Mouse (Mus musculus) embryo, embryonic 11 days (tissue): ENCODE measurements around the gene Lrrc74b.
A peak's percentile ranks its signal among the peaks of the same experiment; 100 is the strongest.

Experiments used
- DNase-seq: peaks from one replicate; pipeline ENCODE4 v3.0.0-alpha.2; 2015

Lrrc74b gene

DNA sequence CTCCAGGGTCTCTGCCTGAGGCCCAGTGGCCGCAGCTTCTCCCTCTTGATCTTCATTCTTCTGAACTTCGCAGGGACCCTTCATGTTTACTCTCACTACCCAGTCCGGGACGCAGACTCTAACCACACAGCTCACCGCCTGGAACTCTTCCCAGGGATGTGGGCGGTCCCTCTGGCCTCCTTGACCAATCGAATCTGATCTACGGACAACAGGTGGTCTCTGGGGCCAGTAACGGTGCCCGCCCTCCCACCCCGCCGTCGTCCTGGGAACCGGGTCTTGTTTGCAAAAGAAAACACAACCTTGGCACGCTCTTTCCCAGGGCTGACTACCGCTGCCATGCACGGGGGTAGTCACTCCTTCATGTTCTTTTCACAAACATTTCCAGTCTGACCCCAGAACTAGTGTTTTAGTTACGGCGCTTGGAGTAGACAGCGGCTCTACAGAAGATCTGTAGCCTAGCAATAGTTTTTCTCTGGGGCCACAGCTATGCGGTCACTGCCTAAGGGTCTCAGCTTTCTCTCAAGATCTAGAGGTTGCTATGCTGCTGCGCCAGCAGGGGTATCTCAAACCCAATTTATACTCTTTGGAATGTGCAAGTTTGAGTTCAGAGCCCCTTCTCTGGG, at the start of gene Lrrc74b:
Gene Lrrc74b, minus strand, starts transcription at position 120 of the 623 bp plus-strand sequence.
- DNase-seq: peak; percentile 85

DNA sequence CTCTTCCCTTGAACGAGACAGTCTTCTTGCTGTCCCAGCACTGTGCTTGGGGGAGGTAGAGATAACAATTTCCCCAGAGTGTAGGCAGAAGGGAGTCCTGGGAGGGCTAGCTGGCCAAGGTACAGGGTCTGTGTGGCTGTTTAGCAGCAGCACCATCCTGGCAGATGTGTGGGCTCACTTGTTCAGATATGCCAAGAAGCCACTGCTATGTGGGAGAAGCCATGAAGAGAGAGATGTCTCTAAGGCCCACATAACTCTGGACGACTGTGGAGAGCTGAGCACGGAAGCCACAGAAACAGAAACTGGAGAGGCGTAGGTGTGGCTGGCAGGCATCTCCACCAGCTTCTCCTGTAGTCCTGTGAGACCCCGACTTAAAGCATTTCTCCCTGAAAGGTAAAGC, 44.6 kb upstream of the Lrrc74b start:
- no peak for DNase-seq

DNA sequence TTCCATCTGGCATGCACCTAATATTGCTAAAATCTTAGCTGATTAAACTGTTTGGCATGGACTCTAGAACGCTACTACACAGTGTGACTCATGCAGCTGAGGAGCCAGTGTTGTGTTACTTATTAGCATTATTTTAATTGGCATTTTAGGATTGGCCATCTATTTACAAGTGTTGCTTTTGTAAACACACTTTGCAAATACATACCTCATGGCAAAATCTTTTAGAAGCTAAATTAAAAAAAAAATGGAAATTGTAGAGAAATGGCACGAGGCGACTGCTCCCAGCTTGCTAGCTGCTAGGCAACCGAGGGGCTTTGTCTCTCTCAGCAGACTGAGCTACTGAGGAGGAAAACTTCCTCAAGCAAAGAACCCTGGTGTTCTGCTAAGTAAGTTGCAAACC, 43.9 kb upstream of the Lrrc74b start:
- DNase-seq: no peak

DNA sequence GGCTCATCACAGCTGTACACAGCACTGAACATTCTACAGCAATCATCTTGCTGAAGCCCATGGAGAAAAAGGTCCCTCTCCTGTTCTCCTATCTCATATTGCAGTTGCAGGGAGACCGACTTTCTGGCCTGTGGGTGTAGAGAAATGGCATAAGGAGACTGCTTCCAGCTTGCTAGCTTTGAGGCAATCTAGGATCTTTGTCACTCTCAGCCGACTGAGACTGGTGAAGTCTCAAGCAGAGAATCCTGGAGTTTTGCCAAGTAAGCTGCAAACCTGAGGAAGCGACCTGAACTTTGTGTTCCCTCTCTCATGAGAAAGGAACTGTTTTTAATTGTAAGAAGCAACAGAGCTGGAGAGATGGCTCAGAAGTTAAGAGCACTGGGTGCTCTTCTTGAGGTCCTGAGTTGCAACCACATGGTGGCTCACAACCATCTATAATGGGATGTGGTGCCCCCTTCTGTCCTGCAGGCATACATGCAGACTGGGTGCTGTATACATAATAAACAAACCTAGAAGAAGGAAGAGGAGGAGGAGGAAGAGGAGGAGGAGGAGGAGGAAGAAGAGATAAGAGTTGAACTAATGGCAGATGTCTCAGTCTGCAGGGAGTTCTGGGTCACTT, 40.0 kb upstream of the Lrrc74b start:
- DNase-seq: peak; percentile 5

DNA sequence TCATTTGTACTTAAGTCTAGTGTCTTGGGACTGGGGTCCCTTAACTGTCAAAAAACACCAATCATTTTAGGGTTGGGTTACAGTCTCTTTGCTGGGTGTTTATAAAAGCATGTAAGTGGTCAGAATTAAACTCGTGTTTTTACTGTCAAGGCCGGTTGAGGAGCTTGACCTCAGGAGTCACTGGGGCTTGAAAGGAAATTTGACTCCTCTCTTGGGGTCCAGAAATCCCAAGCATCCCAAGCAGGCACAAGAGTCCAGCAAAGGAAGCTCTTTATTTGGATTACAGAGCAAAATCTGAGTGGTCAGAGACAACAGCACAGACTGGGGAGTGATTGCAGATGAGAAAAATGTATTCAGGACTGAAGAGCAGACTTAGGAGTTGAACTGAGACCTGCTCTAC, 29.7 kb upstream of the Lrrc74b start:
- peak; percentile 44 for DNase-seq

DNA sequence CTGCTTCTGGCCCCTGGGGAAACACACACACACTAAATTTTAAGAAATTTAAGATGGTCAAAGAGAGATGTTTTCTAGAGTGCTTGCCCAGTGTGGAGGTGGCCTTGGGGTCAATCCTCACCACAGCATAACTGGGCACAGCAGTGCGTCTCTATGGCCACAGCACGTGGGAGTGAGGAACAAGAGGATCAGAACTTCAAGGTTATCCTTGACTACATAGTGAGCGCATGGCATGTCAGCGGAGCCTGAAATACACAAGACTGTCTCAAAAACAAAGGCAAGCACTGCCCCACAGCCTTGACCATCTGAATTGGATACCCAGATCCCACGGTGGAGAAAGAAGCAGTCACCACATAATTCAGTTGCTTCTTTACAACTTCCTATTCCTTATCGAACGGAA, 23.5 kb upstream of the Lrrc74b start:
- DNase-seq: no peak

DNA sequence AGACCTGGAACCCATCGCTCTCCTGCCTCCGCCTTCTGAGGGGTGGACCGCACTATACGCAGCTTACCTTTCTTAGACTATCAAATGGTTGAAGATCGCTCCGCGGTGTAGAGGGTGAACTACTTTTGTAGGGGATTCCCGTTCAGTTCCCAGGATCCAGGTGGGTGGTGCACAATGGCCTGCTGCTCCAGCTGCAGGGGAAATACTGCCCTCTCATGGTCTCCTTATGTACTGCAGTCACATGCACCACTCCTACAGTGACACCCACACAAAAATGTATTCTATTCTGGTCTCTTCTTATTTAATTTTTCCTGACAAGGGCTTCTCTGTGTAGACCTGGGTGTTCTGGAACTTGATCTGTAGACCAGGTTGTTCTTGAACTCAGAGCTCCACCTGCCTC, 22.0 kb upstream of the Lrrc74b start, which contains the start of gene Slc7a4:
Gene Slc7a4, minus strand, starts transcription at position 151 of the 400 bp plus-strand sequence.
- DNase-seq: peak; percentile 63

DNA sequence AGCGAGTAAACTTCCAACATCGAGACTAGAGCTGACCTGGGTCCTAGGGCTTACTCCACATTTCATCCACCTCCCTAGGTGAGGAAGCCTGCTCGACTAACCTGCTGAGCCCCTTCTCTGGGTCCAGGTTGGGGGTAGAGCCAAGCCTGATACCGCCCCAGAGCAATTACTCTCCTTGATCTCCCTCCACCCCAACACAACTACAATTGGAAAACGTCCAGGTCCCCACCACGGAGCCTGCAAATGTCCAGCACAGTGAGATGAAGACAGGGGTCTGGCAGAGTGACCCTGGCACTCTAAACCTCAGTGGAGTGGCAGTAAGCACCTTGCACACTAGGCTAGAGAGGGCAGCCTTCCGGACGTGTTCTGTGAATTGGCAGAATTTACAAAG, 15.8 kb upstream of the Lrrc74b start:
- no peak for DNase-seq

DNA sequence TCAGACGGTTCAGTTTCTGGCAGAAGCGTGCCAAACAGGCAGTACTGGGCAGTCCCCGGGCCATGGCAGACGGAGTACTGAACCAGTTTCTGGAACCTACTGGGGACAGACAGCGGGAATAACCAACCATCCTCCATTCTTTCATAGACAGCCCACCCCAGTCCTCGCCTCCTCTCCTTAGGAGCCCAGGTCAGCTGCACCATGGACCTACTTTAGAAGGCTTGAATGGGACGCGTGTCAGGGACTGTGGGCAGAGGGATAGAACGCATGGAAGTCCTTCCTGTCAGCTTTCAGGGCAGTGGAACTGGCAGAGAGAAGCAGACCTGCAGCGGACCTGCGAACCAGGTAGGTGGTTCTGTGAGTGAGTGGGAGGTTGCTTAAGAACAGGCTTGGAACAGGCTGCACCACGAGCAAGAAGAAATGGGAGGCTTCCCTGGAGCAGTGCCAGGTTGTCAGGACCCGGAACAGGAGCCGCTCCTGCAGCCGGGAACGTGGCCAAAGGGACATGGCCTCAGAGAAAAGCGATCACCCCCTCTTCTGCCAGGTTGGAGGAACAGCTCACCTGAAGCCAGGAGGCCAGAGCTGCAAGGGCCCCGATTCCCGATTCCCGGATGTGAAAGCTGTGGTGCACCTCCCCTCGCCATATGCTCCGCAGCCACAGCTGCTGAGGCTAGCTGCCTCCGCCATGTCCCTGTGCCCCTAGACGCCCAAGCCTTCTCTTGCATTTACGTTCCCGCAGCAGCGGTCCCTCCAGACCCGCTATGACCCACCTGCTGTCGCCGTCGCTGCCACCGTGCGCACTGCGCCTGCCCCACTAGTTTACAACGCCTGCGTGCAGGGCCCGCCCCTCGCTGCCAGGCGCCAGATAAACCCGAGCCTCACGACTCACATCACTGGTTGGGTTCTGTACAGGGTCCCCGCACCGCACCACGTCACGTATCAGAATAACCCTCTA, 15.1 kb upstream of the Lrrc74b start:
- peak; percentile 44 for DNase-seq

DNA sequence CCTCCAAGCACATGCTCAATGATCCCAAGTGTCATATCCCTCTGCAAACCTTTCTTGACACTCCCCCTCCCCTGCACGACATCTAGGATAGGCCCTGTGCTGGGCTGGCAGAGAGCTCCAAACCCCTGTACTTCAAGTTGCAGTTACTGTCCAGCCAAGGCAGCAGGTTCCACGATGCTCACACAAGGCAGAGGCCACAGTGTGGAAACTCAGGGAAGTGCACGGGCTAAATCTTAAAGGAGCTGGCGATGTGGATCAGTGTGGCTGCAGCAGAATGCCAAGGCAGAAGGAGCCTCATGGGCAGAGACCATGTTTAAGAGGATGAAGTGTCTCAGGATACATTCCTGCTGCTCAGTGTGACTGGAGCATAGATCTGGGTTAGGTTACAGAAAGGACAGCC, 5.1 kb upstream of the Lrrc74b start:
- DNase-seq: peak; percentile 20

DNA sequence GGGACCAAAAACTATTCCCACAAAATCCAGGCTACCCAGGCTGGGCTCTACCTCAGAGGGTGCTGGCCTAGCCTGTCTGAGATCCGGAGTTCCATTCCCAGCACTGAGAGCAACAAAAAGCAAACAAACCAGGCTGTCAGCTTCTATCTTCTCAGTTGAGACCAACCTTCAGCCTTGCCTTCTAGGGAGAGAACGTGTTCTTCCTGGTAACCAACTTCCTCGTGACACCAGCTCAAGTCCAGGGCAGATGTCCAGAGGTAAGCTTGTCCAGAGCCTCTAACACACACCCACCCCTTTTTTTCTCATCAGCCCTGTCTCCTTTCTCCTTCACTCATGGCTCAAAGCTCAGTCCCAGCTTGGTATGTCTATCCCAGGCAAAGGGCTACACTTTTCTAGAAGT, 3.7 kb upstream of the Lrrc74b start:
- DNase-seq: no peak

DNA sequence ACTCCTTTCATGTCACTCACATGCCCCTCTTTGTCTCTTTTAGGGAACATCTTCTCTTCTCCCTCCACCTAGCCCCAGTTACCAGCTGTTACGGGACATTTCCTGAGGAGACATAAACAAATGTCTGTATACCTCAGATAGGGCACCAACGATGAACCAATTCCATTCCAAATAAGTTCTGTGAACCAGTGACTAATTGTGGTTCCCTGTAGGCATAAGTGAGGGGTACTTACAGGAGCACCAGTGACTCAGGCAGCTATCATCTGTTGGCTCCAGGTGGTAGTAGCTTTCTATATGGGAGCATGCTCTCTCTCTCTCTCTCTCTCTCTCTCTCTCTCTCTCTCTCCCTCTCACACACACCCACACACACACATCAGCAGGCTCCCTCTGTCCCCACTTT, 3.2 kb upstream of the Lrrc74b start:
- DNase-seq: no peak

DNA sequence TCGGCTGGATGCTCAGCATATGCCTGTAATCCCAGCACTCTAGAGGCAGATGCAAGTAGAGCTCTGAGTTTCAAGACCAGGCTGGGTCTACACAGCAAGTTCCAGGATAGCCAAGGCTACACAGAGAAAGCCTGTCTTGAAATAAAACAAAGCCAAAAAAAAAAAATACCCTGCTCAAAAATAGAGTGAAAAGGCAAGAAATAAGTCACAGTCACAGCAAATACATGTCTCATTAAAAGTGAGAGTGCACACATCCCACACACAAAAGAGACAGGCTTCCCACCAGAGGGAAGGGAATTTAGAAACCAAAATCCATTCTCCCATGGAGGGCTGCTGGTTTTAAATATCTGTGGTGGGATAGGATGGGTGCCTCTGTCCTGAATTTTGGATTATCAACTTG, 2.5 kb upstream of the Lrrc74b start:
- no peak for DNase-seq

DNA sequence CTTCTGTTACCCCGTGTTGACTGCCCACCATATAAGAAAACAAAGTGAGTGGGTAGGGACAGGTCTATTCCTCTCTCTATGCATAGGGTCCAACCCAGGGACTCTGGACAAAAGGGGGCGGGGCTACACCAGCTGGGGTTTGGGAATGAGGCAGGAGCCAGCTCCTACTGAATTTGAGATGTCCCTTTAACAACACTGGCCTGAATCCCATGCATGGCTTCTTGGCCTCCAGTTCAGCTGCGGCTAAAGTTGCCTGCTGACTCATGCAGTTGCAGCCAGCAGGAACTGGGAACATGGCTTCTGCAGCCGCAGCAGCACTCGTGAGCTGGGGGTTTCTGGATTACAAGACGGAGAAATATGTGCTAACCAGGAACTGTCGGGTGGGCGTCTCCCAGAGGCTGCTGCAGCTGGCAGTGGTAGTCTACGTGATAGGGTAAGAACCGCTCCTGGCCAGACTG, 733 bp upstream of the Lrrc74b start, which contains the start of gene P2rx6:
Gene P2rx6, plus strand, starts transcription at position 135 of the 458 bp plus-strand sequence.
- peak; percentile 67 for DNase-seq

DNA sequence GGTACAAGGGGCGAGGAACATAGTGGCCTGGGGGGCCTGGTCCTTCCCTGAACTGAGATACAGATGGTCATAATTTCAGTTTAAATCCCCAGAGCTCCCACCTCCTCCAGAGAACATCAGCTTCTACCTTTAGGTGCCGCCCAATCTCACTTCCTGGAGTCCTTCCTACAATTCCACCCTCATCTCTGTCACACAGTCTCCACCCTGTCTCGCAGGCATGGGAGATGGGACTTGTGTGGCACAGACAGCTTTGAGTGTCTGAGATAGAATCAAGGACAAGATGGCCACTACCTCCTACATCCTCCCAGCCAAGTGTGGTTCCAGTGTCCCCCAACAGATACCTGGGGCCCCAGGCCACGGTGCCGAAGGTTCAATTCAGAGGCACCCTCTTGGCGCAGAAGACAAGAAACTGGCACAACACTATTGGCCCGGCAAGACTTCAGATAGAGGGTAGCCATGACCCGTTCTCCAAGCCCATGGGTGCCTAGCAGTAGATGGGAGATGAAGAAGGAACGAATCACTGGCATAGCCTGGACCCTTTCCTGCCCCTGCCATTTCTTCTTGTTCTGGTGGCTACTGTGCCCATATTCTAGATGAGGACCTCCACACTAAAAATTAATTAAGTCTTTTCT, 1.5 kb downstream of the Lrrc74b start:
- DNase-seq: no peak

DNA sequence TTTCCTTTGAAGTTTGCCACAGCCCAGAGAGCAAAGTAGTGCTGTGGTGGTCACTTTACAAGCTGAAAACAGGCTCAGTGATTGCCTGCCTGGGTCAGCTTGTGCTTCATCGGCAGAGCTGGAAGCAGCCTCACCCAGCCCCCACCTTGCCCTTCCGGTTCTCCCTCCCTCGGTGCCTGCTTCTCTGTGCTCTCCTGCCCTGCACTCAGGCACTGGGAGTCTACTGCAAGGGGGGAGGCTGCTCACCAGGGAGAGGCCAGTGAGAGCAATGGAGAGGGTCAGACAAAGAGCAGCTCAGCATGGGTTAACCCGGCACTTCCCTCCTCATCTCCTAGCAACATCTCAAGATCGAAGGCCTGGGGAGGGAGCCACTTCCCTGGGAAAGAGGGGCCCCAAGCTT, 2.2 kb downstream of the Lrrc74b start:
- DNase-seq: peak; percentile 46

DNA sequence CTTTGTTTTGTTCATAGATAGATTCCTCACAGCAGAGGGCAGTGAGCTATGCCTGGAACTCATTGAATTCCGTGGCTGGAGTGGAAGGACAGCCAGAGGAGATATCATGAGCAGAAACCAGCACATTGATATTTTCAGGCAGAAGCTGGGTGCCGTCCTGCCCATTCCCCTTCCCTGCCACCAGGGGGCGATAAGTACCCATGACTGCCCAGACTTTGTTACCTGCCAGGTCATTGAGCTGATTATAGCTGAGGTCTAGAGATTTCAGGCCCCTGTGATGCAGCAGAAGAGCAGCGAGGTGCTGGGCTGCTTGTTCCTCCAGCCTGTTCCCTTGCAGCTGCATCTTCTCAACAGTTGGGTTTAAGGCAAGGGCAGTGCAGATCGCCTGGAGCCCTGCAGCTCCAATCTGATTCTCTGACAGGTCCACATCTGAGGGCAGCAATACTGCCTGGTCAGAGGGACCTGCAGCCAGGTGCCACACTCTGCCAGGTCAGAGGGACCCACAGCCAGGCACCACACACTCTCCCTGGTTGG, 3.0 kb downstream of the Lrrc74b start:
- peak; percentile 76 for DNase-seq

DNA sequence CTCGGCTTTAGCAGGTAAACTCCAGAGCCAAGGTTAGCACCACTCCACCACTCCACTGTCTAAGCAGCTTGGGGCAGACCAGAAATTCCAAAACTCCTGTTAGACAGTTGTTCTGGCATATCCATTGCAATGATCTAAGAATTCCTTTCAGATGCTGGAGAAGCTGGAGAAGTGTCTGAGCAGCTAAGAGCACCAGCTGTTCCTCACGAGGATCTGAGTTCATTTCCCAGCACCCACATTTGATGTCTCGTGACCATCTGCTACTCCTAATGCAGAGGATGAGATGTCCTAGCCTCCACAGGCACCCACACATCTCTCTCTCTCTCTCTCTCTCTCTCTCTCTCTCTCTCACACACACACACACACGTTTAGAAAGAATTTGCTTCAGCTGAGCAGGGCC, 4.1 kb downstream of the Lrrc74b start:
- DNase-seq: no peak

DNA sequence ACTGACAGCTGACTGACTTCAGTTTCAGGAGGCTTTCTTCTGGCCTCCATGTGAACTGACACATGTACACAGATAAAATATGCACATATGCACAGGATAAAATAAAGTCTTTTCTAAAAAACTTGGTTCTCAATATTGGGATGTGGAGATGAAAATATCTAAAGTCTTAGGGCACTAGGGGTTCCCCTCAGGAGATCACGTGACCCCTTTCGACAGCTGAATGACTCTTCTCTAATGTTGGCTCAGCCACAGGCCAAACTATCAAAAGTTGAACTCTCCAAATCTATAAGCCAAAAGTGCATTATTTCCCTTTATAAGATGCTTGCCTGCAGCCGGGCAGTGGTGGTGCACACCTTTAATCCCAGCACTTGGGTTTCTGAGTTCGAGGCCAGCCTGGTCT, 4.9 kb downstream of the Lrrc74b start:
- no peak for DNase-seq

DNA sequence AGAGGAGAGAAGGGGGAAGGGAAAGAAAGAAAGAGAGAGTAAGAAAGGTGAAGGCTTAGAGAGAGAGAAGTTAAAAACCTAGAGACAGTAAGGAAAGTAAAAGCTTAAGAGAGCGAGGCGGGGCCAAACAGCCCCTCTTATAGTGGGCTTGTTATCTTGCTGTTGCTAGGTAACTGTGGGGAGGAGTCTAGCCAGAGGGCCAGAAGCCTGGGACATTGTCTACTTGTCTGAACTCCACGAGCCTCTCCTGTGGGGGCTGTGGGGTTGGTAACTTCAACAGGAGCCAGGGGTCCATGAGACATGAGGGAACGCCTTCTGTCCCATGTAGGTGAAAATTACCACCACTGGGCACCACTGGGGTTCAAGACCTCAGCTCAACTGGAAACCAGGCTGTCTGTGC, 6.3 kb downstream of the Lrrc74b start:
- peak; percentile 67 for DNase-seq

DNA sequence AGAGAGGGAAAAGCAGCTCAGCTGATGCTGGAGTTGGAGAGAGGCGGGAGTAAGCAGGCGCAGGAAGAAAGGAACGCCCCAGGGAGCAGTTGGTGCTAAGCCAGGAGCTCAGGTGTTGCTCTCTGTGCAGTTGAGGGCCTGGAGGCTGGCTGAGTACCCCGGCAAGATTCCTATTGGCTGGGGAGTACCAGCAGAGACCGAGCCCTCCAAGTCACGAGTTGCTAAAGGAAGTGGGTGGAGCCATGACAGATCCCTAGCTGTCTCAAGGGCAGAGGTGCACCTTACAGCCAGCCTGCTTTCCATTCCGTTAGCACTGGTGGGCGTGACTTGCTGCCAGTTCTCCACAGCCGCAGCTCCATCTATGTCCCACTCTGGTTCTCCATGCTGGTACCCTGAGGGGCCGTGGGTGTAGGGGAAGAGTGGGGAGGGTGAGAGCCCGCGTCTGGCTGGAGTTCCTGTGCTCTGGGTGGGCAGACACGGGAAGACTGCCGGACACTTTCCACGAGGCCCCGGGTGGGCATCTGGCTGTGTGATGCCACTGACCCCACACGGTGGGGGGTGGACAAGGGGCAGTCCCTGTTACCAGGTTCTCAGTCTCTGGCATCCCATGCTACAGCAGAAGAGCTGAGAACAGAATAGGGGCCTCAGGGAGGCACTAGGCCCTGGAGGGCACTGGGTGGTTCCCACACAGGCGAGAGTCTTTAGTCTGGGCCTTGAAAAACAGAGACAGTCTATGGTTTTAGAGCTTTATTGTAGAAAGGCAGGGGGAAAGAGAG, 6.9 kb downstream of the Lrrc74b start:
- DNase-seq: peak; percentile 83

DNA sequence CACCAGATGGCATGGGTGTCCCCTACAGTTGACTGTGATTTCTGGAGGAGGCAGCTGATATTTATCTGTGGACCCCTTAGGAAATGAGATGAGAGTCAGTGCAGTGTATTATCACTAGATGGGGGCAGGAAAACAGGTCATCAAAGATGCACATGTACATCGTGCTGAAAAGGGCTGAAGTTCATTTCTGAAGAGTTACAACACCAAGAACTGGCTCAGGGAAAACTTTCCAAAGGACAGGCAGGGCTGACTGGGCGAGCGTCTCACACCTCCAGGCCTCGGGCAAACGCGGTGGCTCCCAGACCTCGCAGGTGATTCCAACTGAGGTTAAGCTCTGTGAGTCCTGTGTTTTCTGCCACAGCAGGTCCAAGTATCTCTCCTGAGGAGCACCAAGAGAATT, 8.2 kb downstream of the Lrrc74b start:
- no peak for DNase-seq
